Mouse (Mus musculus) myocyte (in vitro differentiated cells): Measurements from ENCODE around the gene Efna2.

Experiments used
- MAX ChIP-seq: IDR thresholded peaks from one replicate; pipeline ENCODE4 v1.6.1; 2011; ENCODE audit warnings: low read depth, mild to moderate bottlenecking, control low read depth
- MYOD1 ChIP-seq, 3 experiments: IDR thresholded peaks; one replicate each; pipeline ENCODE4 v1.6.1; 2011; ENCODE audit warnings: control low read depth in 2 of 3, low read depth in 2 of 3, mild to moderate bottlenecking in 2 of 3, moderate library complexity in 1 of 3; ENCODE audit not compliant: insufficient read length in 2 of 3, control insufficient read depth in 1 of 3
- POLR2A ChIP-seq: IDR thresholded peaks from one replicate; pipeline ENCODE4 v1.6.1; 2011; ENCODE audit warnings: low read depth, mild to moderate bottlenecking, control low read depth, moderate library complexity; ENCODE audit not compliant: insufficient read length
- POLR2AphosphoS2 ChIP-seq: IDR thresholded peaks from one replicate; pipeline ENCODE4 v1.6.1; 2011; ENCODE audit warnings: low read depth, control low read depth; ENCODE audit not compliant: insufficient read length
- REST ChIP-seq: IDR thresholded peaks from one replicate; pipeline ENCODE4 v1.6.1; 2011; ENCODE audit warnings: mild to moderate bottlenecking, control low read depth, moderate library complexity; ENCODE audit not compliant: insufficient read depth, insufficient read length

GRCm38 (mm10) chr10:80150226-80151210 is 28.8 kb upstream of the Efna2 start:
- TF ChIP-seq POLR2A = no peak
- no peak for TF ChIP-seq MAX
- TF ChIP-seq MYOD1 (IDR thresholded peaks at IDR 0.05; ENCODE audit: control insufficient read depth in 1 of 3, insufficient read length in 2 of 3, low read depth in 2 of 3) = no peak
- TF ChIP-seq REST = no peak
- peak; percentile 79 for TF ChIP-seq POLR2AphosphoS2
